Mouse (Mus musculus): Measurements from ENCODE around the gene Tent2.

GRCm38 (mm10) chr13:93163303-93163702 is 28.9 kb downstream of the Tent2 start:
- TF ChIP-seq CTCF (IDR thresholded peaks at IDR 0.05; ENCODE audit: control insufficient read depth, insufficient read depth, low read length), result no peak
- TF ChIP-seq POLR2A (IDR thresholded peaks at IDR 0.05; ENCODE audit: borderline replicate concordance, control insufficient read depth, low read depth, low read length), result no peak
